ENCODE assay signal across 25 mouse cellular contexts in the genomic region with DNA sequence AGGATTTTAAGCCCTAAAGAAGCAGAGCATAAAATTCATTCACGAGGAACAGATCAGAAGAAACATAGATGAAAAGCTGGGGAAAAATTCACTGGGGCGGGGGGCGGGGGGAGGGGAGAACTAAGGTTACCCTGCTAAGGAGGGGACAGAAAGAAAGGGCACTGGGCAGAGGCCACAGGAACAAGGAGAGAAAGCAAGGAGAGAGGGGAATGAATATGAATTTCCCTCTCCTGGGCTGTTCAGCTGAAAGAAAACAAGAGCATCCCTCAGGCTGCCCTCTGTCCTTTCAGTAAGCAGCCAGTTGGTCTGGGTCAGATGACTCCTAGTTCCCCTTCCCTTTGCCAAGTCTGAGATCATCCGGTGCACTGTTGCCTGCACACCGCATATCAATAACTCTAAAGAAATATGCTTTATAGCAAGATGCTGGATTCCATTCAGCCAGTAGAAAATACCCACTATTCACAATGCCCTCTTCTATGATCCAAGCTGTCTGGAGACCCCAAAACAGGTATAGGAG.
DNase-seq lines count a peak whose midpoint lies in the region; ATAC-seq and TF ChIP-seq lines count a peak whose summit lies in the region.
"Had no signal": no experiment of that assay in that cellular context is flagged by ENCODE, and none has a peak within 500 bp of the region (broad histone marks: within the 10 kb centered on the region; RNA-seq: fewer than 3 reads in every experiment).

No protein-coding gene starts in this region.

- no peaks in the 10 kb centered on the region for H3K27me3 ChIP-seq in forebrain, embryonic 16.5 days (replicated peaks; ENCODE audit: control insufficient read depth, insufficient read depth, low read length)
- H3K27me3 ChIP-seq in forebrain, embryonic 14.5 days (replicated peaks; ENCODE audit: control insufficient read depth, insufficient read depth, low read length), result no peaks in the 10 kb centered on the region
- H3K27me3 ChIP-seq in midbrain, embryonic 10.5 days (ENCODE audit: low read depth, poor library complexity, severe bottlenecking), result no peaks in the 10 kb centered on the region
- H3K27me3 ChIP-seq in midbrain, postnatal 0 days (ENCODE audit: insufficient read depth, low read length), result no peaks in the 10 kb centered on the region
- H3K27me3 ChIP-seq in heart, embryonic 11.5 days (ENCODE audit: control insufficient read depth, insufficient read depth, low read length), result no peaks in the 10 kb centered on the region
- H3K27me3 ChIP-seq: forebrain, embryonic 15.5 days; heart, embryonic 13.5 days; limb, embryonic 13.5 days; megakaryocyte, embryonic 14.5 days; neural tube, embryonic 12.5 days had no signal

- H3K9me3 ChIP-seq in forebrain, embryonic 16.5 days (ENCODE audit: control insufficient read depth, low read length), result no peaks in the 10 kb centered on the region
- H3K9me3 ChIP-seq in forebrain, embryonic 14.5 days (replicated peaks; ENCODE audit: control insufficient read depth, low read length), result no peaks in the 10 kb centered on the region
- H3K9me3 ChIP-seq in midbrain, embryonic 10.5 days (replicated peaks), result no peaks in the 10 kb centered on the region
- no peaks in the 10 kb centered on the region for H3K9me3 ChIP-seq in midbrain, postnatal 0 days (ENCODE audit: low read length)
- H3K9me3 ChIP-seq in heart, embryonic 11.5 days (replicated peaks; ENCODE audit: control insufficient read depth, low read length), result no peaks in the 10 kb centered on the region
- H3K9me3 ChIP-seq: forebrain, embryonic 15.5 days; heart, embryonic 13.5 days; limb, embryonic 13.5 days; megakaryocyte, embryonic 14.5 days; neural tube, embryonic 12.5 days had no signal

- DNase-seq in cerebellum, adult 11-12 months, result peak; percentile 12
- DNase-seq in cerebellum, postnatal 4 days (ENCODE audit: low spot score in 2 of 2), result no peak
- DNase-seq in forebrain, embryonic 14.5 days (ENCODE audit: low spot score), result no peak
- DNase-seq in midbrain, embryonic 10.5 days (ENCODE audit: low spot score), result no peak
- DNase-seq in midbrain, postnatal 0 days (ENCODE audit: low spot score), result no peak
- DNase-seq: adrenal gland, postnatal 36 days; gastrocnemius, postnatal 25 days; heart, adult 18-20 months; kidney, adult 18-20 months; kidney, postnatal 4 days; layer of hippocampus, adult 9-11 months; lung, embryonic 14.5 days; lung, postnatal 36 days; right cerebral cortex, postnatal 14 days had no signal

- 43% methylated on average over 5 of the region's 5 CpGs for WGBS in forebrain, embryonic 16.5 days
- 53% methylated on average over 5 of the region's 5 CpGs for WGBS in forebrain, embryonic 14.5 days
- WGBS in midbrain, embryonic 10.5 days, result 54% methylated on average over 5 of the region's 5 CpGs
- 45% methylated on average over 5 of the region's 5 CpGs for WGBS in midbrain, postnatal 0 days
- WGBS in heart, embryonic 11.5 days (ENCODE audit: insufficient replicate concordance), result 84% methylated on average over 5 of the region's 5 CpGs

- H3K4me1 ChIP-seq in forebrain, embryonic 16.5 days (replicated peaks; ENCODE audit: control insufficient read depth, insufficient read depth, low read length), result peaks cover 7% of the 10 kb centered on the region
- H3K4me1 ChIP-seq in forebrain, embryonic 14.5 days (ENCODE audit: control insufficient read depth, insufficient read depth, low read length), result no peaks in the 10 kb centered on the region
- H3K4me1 ChIP-seq in midbrain, embryonic 10.5 days, result peaks cover 11% of the 10 kb centered on the region
- H3K4me1 ChIP-seq in midbrain, postnatal 0 days (ENCODE audit: insufficient read depth, low read length), result no peaks in the 10 kb centered on the region
- no peaks in the 10 kb centered on the region for H3K4me1 ChIP-seq in heart, embryonic 11.5 days (ENCODE audit: control insufficient read depth, insufficient read depth, low read length)
- H3K4me1 ChIP-seq: heart, embryonic 13.5 days; limb, embryonic 13.5 days; neural tube, embryonic 12.5 days had no signal

- H3K36me3 ChIP-seq in forebrain, embryonic 16.5 days (ENCODE audit: control insufficient read depth, insufficient read depth), result no peaks in the 10 kb centered on the region
- no peaks in the 10 kb centered on the region for H3K36me3 ChIP-seq in forebrain, embryonic 14.5 days (ENCODE audit: control insufficient read depth, insufficient read depth, low read length)
- no peaks in the 10 kb centered on the region for H3K36me3 ChIP-seq in midbrain, embryonic 10.5 days
- no peaks in the 10 kb centered on the region for H3K36me3 ChIP-seq in midbrain, postnatal 0 days (ENCODE audit: insufficient read depth, low read length)
- H3K36me3 ChIP-seq in heart, embryonic 11.5 days (ENCODE audit: control insufficient read depth, insufficient read depth, low read length), result no peaks in the 10 kb centered on the region
- H3K36me3 ChIP-seq: forebrain, embryonic 15.5 days; heart, embryonic 13.5 days; limb, embryonic 13.5 days; neural tube, embryonic 12.5 days had no signal

- no peak overlapping the region for H3K4me3 ChIP-seq in forebrain, embryonic 16.5 days (replicated peaks; ENCODE audit: low read length)
- H3K4me3 ChIP-seq in forebrain, embryonic 14.5 days (ENCODE audit: low read depth, low read length), result no peak overlapping the region
- no peak overlapping the region for H3K4me3 ChIP-seq in midbrain, embryonic 10.5 days
- no peak overlapping the region for H3K4me3 ChIP-seq in midbrain, postnatal 0 days (ENCODE audit: low read depth, low read length)
- H3K4me3 ChIP-seq in heart, embryonic 11.5 days (ENCODE audit: low read depth, low read length), result no peak overlapping the region
- H3K4me3 ChIP-seq: forebrain, embryonic 15.5 days; heart, embryonic 13.5 days; limb, embryonic 13.5 days; megakaryocyte, embryonic 14.5 days; neural tube, embryonic 12.5 days had no signal

- H3K27ac ChIP-seq in forebrain, embryonic 16.5 days (ENCODE audit: low read length), result no peak overlapping the region
- no peak overlapping the region for H3K27ac ChIP-seq in forebrain, embryonic 14.5 days (ENCODE audit: low read depth, low read length)
- H3K27ac ChIP-seq in midbrain, embryonic 10.5 days (replicated peaks), result peak overlapping the region; percentile 52; the same call in 1 of the 2 replicates
- no peak overlapping the region for H3K27ac ChIP-seq in midbrain, postnatal 0 days (ENCODE audit: low read depth, low read length)
- H3K27ac ChIP-seq in heart, embryonic 11.5 days (ENCODE audit: low read depth, low read length), result no peak overlapping the region
- H3K27ac ChIP-seq: forebrain, embryonic 15.5 days; heart, embryonic 13.5 days; limb, embryonic 13.5 days; liver, embryonic 14.5 days; neural tube, embryonic 12.5 days; stomach, postnatal 0 days had no signal

- TF ChIP-seq CTCF in midbrain, postnatal 0 days (IDR thresholded peaks at IDR 0.05), result no peak

- peak; percentile 38; the same call in 1 of the 2 replicates for ATAC-seq in forebrain, embryonic 16.5 days
- ATAC-seq in forebrain, embryonic 14.5 days, result no peak
- ATAC-seq in midbrain, postnatal 0 days (ENCODE audit: low FRiP score), result no peak
- ATAC-seq in activated CD4-positive, CD25-positive, alpha-beta regulatory T cell, adult 4 months, result no peak
- no peak for ATAC-seq in heart, embryonic 11.5 days (replicated peaks; ENCODE audit: insufficient number of reproducible peaks, low FRiP score, low TSS enrichment)
- ATAC-seq: forebrain, embryonic 15.5 days; inflammation-experienced regulatory T-cells, adult 6 months had no signal

- H3K4me2 ChIP-seq in forebrain, embryonic 16.5 days (ENCODE audit: low read length), result no peak overlapping the region
- no peak overlapping the region for H3K4me2 ChIP-seq in forebrain, embryonic 14.5 days (ENCODE audit: low read length)
- no peak overlapping the region for H3K4me2 ChIP-seq in midbrain, postnatal 0 days (ENCODE audit: low read depth, low read length, poor library complexity, severe bottlenecking)
- H3K4me2 ChIP-seq in heart, embryonic 11.5 days, result no peak overlapping the region
- H3K4me2 ChIP-seq: forebrain, embryonic 15.5 days; heart, embryonic 13.5 days; limb, embryonic 13.5 days; lung, embryonic 14.5 days; neural tube, embryonic 12.5 days had no signal

- no peak overlapping the region for H3K9ac ChIP-seq in forebrain, embryonic 16.5 days (replicated peaks; ENCODE audit: low read depth, low read length)
- H3K9ac ChIP-seq in forebrain, embryonic 14.5 days (ENCODE audit: low read length), result no peak overlapping the region
- no peak overlapping the region for H3K9ac ChIP-seq in midbrain, postnatal 0 days (replicated peaks; ENCODE audit: low read length, poor library complexity, severe bottlenecking)
- no peak overlapping the region for H3K9ac ChIP-seq in heart, embryonic 11.5 days (ENCODE audit: low read depth, low read length)
- H3K9ac ChIP-seq: forebrain, embryonic 15.5 days; heart, embryonic 13.5 days; limb, embryonic 13.5 days; liver, embryonic 14.5 days; lung, embryonic 14.5 days; neural tube, embryonic 12.5 days had no signal
